Mouse (Mus musculus): ENCODE results near the gene Chodl. TPM values are rescaled to one million over a fixed set of nuclear protein-coding genes. Genes with fewer than 3 reads are reported as not detected.
A peak's percentile ranks its signal among the peaks of the same experiment; 100 is the strongest.

Chodl gene
- 21.9 and 24.4 TPM in 2 replicates for polyA plus RNA-seq (2015; fragmentation: Nextera tagmentation; extraction: Ambion mirVana)

DNA sequence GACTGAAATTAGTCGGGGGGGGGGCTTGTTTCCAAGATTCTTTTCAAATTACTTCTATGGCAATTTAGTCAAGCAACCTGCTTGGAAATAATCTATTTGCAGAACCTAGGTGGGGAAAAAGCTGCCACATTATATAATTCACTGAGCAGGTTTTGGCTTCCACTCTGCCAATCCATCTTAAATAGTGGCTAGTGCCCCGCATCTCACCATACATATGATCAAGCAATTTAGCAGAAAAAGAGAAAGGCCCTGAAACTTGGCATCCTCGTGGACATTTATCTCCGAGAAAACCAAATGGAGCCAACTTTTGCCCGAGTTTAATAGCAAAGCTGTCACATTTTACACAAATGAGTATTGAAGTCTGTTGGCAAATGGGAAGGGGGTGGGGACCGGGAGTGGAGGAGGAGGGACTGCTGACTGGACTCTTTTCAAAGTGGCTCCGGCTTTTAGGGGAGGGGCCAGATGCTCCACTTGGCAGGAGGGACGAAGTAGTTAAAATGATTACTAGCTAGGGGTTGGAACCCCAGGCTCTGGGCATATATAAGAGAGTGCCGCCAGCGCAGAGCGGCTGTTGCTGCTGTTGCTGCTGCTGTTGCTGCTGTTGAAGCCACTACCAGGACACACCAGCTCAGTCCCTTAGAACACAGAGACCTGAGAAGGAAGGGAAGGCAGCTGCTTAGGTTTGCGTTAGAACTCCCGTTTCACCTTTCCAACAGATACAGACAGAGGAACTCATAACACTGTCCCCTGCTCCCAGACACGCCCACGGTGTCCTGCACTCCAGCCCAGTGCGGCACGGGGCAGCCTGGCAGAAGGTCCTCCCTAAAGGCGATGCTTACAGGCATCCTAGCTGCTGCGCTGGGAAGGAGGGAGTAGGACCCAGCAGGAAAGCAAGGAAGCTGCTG, at the start of gene Chodl:
Chodl (plus strand) TSS at position 567 of the 905 bp plus-strand sequence.
- 10% methylated on average over 19 of the region's 19 CpGs for WGBS
- peak; percentile 92 for ATAC-seq (ENCODE audit: low FRiP score, low read depth)
- peak within 1 kb of the TSS; percentile 69; the same call in 1 of the 2 replicates for H3K27ac ChIP-seq (replicated peaks)

GRCm38 (mm10) chr16:78922644-78923043, 8.1 kb upstream of the Chodl start:
- H3K27me3 ChIP-seq, result no peaks in the 10 kb centered on the region
- H3K9me3 ChIP-seq, result no peaks in the 10 kb centered on the region
- H3K36me3 ChIP-seq, result no peaks in the 10 kb centered on the region
- H3K27ac ChIP-seq (replicated peaks), result no peak overlapping the region
- 66% methylated on average over 5 of the region's 5 CpGs for WGBS
- no peak for ATAC-seq (ENCODE audit: low FRiP score, low read depth)
- H3K4me2 ChIP-seq, result no peak overlapping the region
- H3K4me1 ChIP-seq (replicated peaks), result no peaks in the 10 kb centered on the region
- no peak overlapping the region for H3K9ac ChIP-seq
- H3K4me3 ChIP-seq, result no peak overlapping the region

More for the DNA sequence above, at the start of gene Chodl:
- Histone ChIP-seq H3K4me1 (replicated peaks) (peaks cover 15% of the 10 kb centered on the region), H3K4me3 (peak within 1 kb of the TSS; percentile 60), H3K4me2 (peak within 1 kb of the TSS; percentile 99), H3K27me3 (no peaks in the 10 kb centered on the region), H3K9ac (peak within 1 kb of the TSS; percentile 64), H3K9me3 (no peaks in the 10 kb centered on the region), H3K36me3 (no peaks in the 10 kb centered on the region)

GRCm38 (mm10) chr16:78931287-78932025, 708 bp downstream of the Chodl start:
- H3K9ac ChIP-seq, result peak overlapping the region; percentile 64
- WGBS, result 11% methylated on average over 16 of the region's 16 CpGs
- peak overlapping the region; percentile 69; the same call in 1 of the 2 replicates for H3K27ac ChIP-seq (replicated peaks)
- peaks cover 15% of the 10 kb centered on the region for H3K4me1 ChIP-seq (replicated peaks)
- ATAC-seq (ENCODE audit: low FRiP score, low read depth), result peak; percentile 81
- H3K9me3 ChIP-seq, result no peaks in the 10 kb centered on the region
- no peaks in the 10 kb centered on the region for H3K36me3 ChIP-seq
- no peaks in the 10 kb centered on the region for H3K27me3 ChIP-seq
- peak overlapping the region; percentile 99 for H3K4me2 ChIP-seq
- H3K4me3 ChIP-seq, result peak overlapping the region; percentile 60

- WGBS, result 85% methylated on average over 2 of the region's 2 CpGs
- no peaks in the 10 kb centered on the region for H3K9me3 ChIP-seq
- H3K4me1 ChIP-seq (replicated peaks), result peaks cover 15% of the 10 kb centered on the region
- H3K9ac ChIP-seq, result no peak overlapping the region
- no peak overlapping the region for H3K27ac ChIP-seq (replicated peaks)
- no peak overlapping the region for H3K4me2 ChIP-seq
- H3K4me3 ChIP-seq, result no peak overlapping the region
- H3K27me3 ChIP-seq, result no peaks in the 10 kb centered on the region
- ATAC-seq (ENCODE audit: low FRiP score, low read depth), result no peak
- no peaks in the 10 kb centered on the region for H3K36me3 ChIP-seq
Observed at GRCm38 (mm10) chr16:78934298-78934697, 3.5 kb downstream of the Chodl start.

DNA sequence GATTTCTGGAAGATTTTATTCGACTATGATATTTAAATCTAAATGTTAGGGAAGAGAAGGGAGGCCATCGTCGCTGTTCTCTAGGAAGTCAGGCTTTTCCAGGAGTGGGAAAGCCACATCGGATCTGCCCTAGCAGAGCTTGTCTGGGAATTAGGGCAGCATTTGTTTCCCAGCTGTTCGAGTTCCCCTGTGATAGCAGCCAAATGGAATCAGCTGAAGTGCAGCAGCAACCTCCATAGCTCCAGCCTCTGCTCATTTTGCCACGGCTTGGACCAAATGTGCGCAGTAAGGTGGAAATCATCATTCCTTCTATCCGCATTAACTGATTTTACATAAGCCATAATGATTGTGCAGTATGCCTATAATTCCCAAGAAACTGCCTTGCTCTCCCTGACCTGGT, 7.0 kb downstream of the Chodl start:
- Histone ChIP-seq H3K36me3 (no peaks in the 10 kb centered on the region), H3K9ac (no peak overlapping the region), H3K4me3 (no peak overlapping the region), H3K4me2 (no peak overlapping the region), H3K27me3 (no peaks in the 10 kb centered on the region), H3K4me1 (replicated peaks) (no peaks in the 10 kb centered on the region), H3K9me3 (0 out of 2 replicates have a peak, but pooled peaks cover 3% of the 10 kb centered on the region), H3K27ac (replicated peaks) (no peak overlapping the region)
- WGBS, result 79% methylated on average over 8 of the region's 8 CpGs
- ATAC-seq (ENCODE audit: low FRiP score, low read depth), result no peak

DNA sequence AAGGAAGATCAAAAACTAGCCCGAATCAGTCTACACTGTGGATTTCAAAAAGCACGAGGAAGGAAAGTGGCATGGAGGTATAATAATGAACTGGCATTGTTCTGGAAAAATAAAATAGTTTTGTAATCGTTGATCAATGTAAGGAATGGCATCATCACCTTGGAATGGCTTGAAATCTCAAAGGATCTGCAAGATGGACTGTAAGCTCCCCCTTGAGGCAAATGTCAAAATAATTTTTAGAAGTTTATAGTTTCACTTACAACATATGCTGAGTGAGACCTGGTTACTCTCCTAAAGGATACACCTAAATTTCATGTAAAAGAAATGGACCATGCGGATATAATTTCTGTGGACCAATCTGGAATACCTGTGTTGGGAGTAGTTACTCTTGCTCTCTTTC, 19.6 kb downstream of the Chodl start:
- Histone ChIP-seq H3K36me3 (no peaks in the 10 kb centered on the region), H3K9ac (no peak overlapping the region), H3K4me1 (replicated peaks) (no peaks in the 10 kb centered on the region), H3K9me3 (no peaks in the 10 kb centered on the region), H3K27ac (replicated peaks) (no peak overlapping the region), H3K4me3 (no peak overlapping the region), H3K4me2 (no peak overlapping the region), H3K27me3 (no peaks in the 10 kb centered on the region)
- no peak for ATAC-seq (ENCODE audit: low FRiP score, low read depth)
- WGBS, result 82% methylated on average over 4 of the region's 4 CpGs

DNA sequence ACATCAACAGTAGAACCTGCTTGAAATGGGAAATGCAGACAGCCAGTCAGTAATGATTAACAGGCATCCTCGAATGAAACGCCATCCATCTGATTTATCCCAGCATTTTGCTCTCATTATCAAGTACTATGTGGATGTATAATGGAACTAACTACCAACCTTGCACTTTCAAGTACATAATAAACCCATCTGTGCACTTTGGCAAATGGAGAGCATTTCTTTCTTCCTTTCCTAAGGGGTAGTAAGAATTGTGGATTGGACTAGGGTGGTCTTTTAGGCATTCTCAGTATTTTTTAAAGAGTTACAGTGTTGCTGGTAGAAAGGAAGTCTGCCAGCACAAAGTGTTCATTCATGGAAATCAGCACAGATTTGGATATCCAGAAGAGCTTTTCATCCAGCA, 26.7 kb downstream of the Chodl start:
- Histone ChIP-seq H3K9me3 (no peaks in the 10 kb centered on the region), H3K27ac (replicated peaks) (no peak overlapping the region), H3K36me3 (no peaks in the 10 kb centered on the region), H3K4me2 (no peak overlapping the region), H3K9ac (no peak overlapping the region), H3K4me3 (no peak overlapping the region), H3K27me3 (no peaks in the 10 kb centered on the region), H3K4me1 (replicated peaks) (no peaks in the 10 kb centered on the region)
- WGBS, result 66% methylated on average over 2 of the region's 2 CpGs
- ATAC-seq (ENCODE audit: low FRiP score, low read depth), result no peak

DNA sequence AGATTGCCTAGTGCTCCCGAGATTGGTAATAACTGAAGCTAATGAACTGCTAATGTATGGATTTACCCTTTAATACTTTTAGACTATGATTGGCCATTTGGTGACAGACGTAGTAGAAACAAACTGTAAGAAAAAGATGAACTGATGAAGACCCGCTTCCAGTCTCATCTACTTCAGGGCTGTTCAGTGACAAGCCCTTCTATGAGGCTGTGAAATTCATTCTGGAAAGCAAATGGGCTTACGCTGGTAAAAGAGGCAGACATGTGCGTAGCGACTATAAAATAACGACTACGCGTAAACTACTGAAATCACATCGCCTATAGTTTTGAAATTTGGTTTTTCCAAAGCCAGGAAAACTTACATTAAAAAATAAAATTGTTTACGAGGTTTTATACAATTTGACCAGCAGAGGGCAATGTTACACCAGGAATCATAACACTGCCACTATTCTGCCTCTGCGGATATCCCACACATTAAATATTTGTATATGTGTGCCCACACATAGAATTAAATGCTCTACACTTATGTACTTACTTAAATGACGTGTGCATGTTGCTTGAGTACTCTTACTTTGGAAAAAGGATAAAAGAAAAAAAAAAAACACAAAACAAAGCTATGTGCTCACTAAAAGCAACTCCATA, 38.5 kb downstream of the Chodl start:
- Histone ChIP-seq H3K9me3 (no peaks in the 10 kb centered on the region), H3K36me3 (no peaks in the 10 kb centered on the region), H3K4me3 (no peak overlapping the region), H3K27me3 (no peaks in the 10 kb centered on the region), H3K27ac (replicated peaks) (no peak overlapping the region), H3K4me2 (no peak overlapping the region), H3K4me1 (replicated peaks) (no peaks in the 10 kb centered on the region), H3K9ac (no peak overlapping the region)
- WGBS, result 39% methylated on average over 13 of the region's 13 CpGs
- ATAC-seq (ENCODE audit: low FRiP score, low read depth), result no peak

DNA sequence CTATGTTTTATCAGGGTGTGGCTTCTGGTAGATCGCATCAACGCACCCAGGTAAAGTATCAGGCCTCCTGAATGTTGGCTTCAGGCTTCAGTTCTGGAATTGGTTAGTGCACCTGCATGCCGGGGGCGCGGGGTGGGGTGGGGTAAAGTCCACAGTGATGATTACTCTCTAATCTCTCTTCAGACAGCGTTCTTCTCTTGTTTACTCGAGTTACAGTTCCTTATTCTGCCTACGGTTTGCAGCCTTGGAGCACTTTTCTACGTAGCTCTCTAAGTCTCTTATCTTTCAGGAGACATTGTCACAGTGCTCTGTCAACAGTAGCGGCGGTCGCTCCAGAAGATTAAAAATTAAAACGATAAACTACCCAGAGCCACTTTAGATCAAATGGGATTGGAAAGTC, 43.4 kb downstream of the Chodl start:
- WGBS, result 94% methylated on average over 13 of the region's 13 CpGs
- Histone ChIP-seq H3K4me3 (no peak overlapping the region), H3K9me3 (no peaks in the 10 kb centered on the region), H3K4me1 (replicated peaks) (no peaks in the 10 kb centered on the region), H3K36me3 (no peaks in the 10 kb centered on the region), H3K27me3 (no peaks in the 10 kb centered on the region), H3K9ac (no peak overlapping the region), H3K4me2 (no peak overlapping the region), H3K27ac (replicated peaks) (no peak overlapping the region)
- ATAC-seq (ENCODE audit: low FRiP score, low read depth), result no peak

GRCm38 (mm10) chr16:78976384-78976783, 45.6 kb downstream of the Chodl start:
- Histone ChIP-seq H3K4me3 (no peak overlapping the region), H3K36me3 (no peaks in the 10 kb centered on the region), H3K9ac (no peak overlapping the region), H3K27me3 (no peaks in the 10 kb centered on the region), H3K9me3 (no peaks in the 10 kb centered on the region), H3K4me2 (no peak overlapping the region), H3K27ac (replicated peaks) (no peak overlapping the region), H3K4me1 (replicated peaks) (no peaks in the 10 kb centered on the region)
- ATAC-seq (ENCODE audit: low FRiP score, low read depth), result no peak
- WGBS, result 78% methylated on average over 8 of the region's 8 CpGs
